Mouse (Mus musculus) hindbrain, embryonic 12.5 days (tissue): ENCODE results near the gene Slc22a17. TPM values are rescaled to one million over a fixed set of nuclear protein-coding genes. Genes with fewer than 3 reads are reported as not detected.

Experiments
- ATAC-seq: fragments of 200-750 bp; cut with Nextera tagmentation; 2 replicates; pipeline ENCODE4 v1.8.0; 2017; ENCODE audit warnings: moderate TSS enrichment; ENCODE audit not compliant: low FRiP score
- H3K27ac ChIP-seq: fragments of 300-500 bp; sonication (generic); 2 replicates; pipeline ENCODE4 v1.5.1; 2016; ENCODE audit warnings: mild to moderate bottlenecking
- H3K27me3 ChIP-seq: fragments of 300-500 bp; sonication (generic); 2 replicates; pipeline ENCODE4 v1.6.1; 2016; ENCODE audit warnings: mild to moderate bottlenecking
- H3K36me3 ChIP-seq: fragments of 300-500 bp; sonication (generic); 2 replicates; pipeline ENCODE4 v1.6.1; 2016; ENCODE audit warnings: mild to moderate bottlenecking
- H3K4me1 ChIP-seq: fragments of 300-500 bp; sonication (generic); 2 replicates; pipeline ENCODE4 v1.6.1; 2016
- H3K4me2 ChIP-seq: fragments of 300-500 bp; sonication (generic); replicated peaks from 2 replicates; pipeline ENCODE4 v1.6.1; 2016; ENCODE audit warnings: mild to moderate bottlenecking
- H3K4me3 ChIP-seq: fragments of 300-500 bp; sonication (generic); 2 replicates; pipeline ENCODE4 v1.5.1; 2016; ENCODE audit warnings: mild to moderate bottlenecking
- H3K9ac ChIP-seq: fragments of 300-500 bp; sonication (generic); 2 replicates; pipeline ENCODE4 v1.6.1; 2016; ENCODE audit warnings: mild to moderate bottlenecking, moderate library complexity
- H3K9me3 ChIP-seq: fragments of 300-500 bp; sonication (generic); replicated peaks from 2 replicates; pipeline ENCODE4 v1.6.1; 2016; ENCODE audit warnings: mild to moderate bottlenecking
- WGBS: fragments of 180-500 bp; shearing (Covaris S2); methylation state at CpG from one replicate; pipeline ENCODE4 v1.1.7; 2016; 5-methylcytosine and 5-hydroxymethylcytosine counted together
- polyA plus RNA-seq: library from polyadenylated mRNA; unstranded; fragments of >200 nt; fragmentation: Nextera tagmentation; extraction: Ambion mirVana; gene quantifications from 2 replicates; pipeline ENCODE4 v1.2.1, GENCODE M21; 2016

Slc22a17 gene
- polyA plus RNA-seq, 1 experiment from 2014 or later = 135 TPM

DNA sequence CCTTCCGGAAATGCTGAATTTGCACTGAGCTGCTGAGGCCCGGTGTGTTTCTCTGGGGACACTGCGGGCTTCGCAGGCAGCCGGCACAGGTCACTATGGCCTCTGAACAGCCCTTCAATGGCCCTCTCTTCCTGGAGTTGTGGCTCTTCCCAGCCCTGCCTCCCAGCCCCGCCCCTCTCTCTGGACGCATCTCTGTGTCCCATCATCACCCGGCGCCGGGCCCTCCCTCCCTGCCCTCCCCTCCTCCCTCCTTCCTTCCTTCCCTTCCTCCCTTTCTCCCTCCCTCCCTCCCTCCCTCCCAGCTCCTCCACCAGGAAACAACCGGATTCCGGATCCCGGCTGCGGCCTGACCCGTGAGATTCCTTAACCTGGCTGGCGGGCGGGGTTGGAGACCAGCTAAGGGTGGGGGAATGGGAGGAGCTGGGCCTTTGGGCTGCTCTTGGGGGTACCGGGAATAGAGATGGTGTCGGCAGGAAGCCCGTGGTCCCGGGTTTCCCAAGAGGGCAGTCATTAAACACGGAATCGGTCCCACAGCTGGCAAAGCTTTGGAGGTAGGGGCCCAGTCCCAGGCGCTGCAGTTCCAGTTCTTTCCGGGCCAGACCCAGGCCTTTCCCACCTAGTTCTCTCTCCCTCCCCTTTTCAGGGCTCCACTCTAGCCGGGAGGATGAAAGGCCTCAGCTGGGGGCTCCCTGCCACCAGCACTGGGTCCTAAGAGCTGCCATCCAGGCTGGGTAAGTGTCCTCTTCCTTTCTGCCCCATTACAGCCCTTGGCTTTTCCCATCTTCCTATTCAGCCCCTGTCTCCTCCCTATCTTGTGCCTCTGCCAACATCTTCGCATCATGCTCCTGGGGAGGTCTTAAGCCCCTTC, 29.5 kb downstream of the Slc22a17 start, which contains the start of the genes Bcl2l2 and Gm20521:
Bcl2l2 (plus strand) TSS at position 224 of the 868 bp plus-strand sequence.
Gm20521 (plus strand) TSS at position 288 of the 868 bp plus-strand sequence.
- peaks cover 4% of the 10 kb centered on the region; the same call in 1 of the 2 replicates for H3K36me3 ChIP-seq
- peak within 1 kb of the TSS; percentile 91 for H3K27ac ChIP-seq
- peak within 1 kb of the TSS; percentile 62 for H3K4me3 ChIP-seq
- under 1% methylated on average over 27 of the region's 27 CpGs for WGBS
- peak; percentile 90 for ATAC-seq
- H3K4me1 ChIP-seq = peaks cover 23% of the 10 kb centered on the region
- H3K9me3 ChIP-seq = no peaks in the 10 kb centered on the region
- H3K27me3 ChIP-seq = peaks cover 3% of the 10 kb centered on the region; the same call in 1 of the 2 replicates
- peak within 1 kb of the TSS; percentile 85 for H3K9ac ChIP-seq
- H3K4me2 ChIP-seq = peak within 1 kb of the TSS; percentile 63

DNA sequence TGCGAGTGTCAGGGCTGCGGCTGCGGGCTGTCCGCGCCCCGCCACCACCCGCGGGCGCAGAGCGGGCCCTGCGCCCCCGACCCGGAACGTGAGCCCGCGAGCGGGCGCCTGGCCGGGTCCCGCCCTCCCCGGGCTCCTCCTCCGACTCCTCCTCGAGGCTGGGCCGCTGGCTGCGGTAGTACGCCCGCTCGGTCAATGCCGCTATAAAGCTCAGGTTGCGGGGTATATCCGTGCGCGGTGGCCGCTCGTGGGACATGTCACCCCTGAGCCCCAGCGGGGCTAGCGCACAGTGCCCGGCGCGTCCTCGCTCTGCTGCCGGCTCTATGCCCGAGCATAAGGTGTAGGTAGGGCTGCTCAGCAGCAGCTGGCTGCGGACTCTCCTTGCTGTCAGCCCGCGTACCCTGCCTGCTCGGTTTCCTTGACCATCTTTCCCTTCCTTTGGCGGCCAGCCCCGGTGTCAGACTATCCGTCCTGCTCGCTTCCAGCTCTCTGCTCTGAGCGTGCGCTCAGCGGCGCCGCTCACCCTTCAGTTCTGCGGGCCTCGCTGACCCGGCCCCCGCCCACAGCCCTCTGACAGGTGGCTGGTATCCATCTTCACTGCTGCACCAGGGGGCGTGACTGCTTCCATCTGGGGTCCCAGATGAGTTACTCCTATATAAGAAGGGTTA, 35.8 kb downstream of the Slc22a17 start, which contains the start of gene Ppp1r3e:
Ppp1r3e (minus strand) TSS at position 503 of the 668 bp plus-strand sequence.
- peak within 1 kb of the TSS; percentile 98 for H3K4me2 ChIP-seq
- H3K27me3 ChIP-seq = peaks cover 7% of the 10 kb centered on the region; the same call in 1 of the 2 replicates
- peaks cover 13% of the 10 kb centered on the region for H3K4me1 ChIP-seq
- H3K36me3 ChIP-seq = no peaks in the 10 kb centered on the region
- H3K27ac ChIP-seq = peak within 1 kb of the TSS; percentile 90
- ATAC-seq = peak; percentile 83
- under 1% methylated on average over 45 of the region's 61 CpGs for WGBS
- H3K9ac ChIP-seq = peak within 1 kb of the TSS; percentile 88
- H3K9me3 ChIP-seq = no peaks in the 10 kb centered on the region
- peak within 1 kb of the TSS; percentile 75 for H3K4me3 ChIP-seq

DNA sequence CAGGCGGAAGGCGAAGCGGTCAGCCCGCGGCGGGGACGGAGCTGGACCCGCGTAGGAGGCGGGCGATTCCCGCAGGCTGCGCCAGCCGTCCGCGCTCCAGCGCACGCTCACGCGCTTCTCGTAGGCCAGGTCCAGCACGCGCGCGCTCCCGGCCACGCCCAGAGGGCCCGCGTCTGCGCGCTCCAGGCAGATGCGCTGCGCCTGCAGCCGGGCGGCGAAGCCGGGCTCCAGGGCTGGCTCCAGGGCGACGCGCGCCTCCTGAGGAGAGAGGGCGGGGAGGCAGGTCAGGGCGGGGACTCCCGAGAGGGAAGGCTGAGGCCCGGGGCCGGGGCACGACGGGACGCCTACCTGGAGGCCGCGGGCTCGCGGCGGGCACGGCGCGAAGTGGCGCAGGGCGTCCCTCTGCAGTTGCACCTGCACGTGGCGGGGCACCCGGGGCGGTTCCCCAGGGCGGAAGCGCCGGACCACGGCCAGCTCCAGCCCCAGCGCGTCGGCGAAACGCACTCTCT, 36.3 kb downstream of the Slc22a17 start:
- Histone ChIP-seq H3K4me3 (peak overlapping the region; percentile 75), H3K4me2 (peak overlapping the region; percentile 98), H3K4me1 (peaks cover 13% of the 10 kb centered on the region), H3K27me3 (peaks cover 7% of the 10 kb centered on the region; the same call in 1 of the 2 replicates), H3K36me3 (no peaks in the 10 kb centered on the region), H3K9ac (peak overlapping the region; percentile 88), H3K27ac (peak overlapping the region; percentile 90), H3K9me3 (no peaks in the 10 kb centered on the region)
- WGBS = 0% methylated on average over 48 of the region's 72 CpGs
- peak; percentile 93 for ATAC-seq

DNA sequence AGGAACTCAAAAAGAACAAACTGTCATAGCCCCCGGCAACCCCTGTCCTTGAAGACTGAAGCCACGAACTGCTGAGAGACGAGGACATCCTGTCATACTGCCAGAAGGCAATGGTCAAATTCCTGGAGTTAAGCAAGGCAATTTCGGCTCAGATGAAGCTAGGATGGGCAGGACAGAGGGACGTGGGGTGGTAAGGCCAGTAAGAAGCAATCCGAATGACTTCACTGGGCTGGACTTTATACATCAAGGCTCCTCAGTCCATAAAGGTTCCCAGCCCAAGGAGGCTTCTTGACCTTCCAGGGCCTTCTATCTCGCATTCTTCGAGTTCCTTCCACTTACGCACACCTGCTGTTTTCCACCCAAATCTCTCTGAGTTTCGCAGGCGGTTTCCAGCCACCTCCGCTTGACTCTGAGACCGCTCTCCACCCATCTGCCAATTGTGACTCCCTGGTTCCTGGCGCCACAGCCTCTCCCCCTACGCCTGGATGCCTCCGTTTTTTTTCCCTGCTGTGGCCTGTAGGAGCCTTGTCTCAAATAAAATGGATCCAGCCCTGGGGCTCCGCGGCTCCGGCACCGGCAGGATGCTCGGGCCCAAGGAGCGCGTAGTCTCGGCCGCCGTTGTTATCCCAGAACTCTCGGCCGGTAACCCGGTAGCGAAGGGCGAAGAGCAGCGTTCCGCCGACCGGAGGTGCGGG, 36.9 kb downstream of the Slc22a17 start:
- WGBS = 1% methylated on average over 36 of the region's 36 CpGs
- no peaks in the 10 kb centered on the region for H3K9me3 ChIP-seq
- peaks cover 13% of the 10 kb centered on the region for H3K4me1 ChIP-seq
- peak overlapping the region; percentile 98 for H3K4me2 ChIP-seq
- H3K4me3 ChIP-seq = peak overlapping the region; percentile 75
- peak overlapping the region; percentile 88 for H3K9ac ChIP-seq
- peak; percentile 60 for ATAC-seq
- H3K27ac ChIP-seq = peak overlapping the region; percentile 90
- no peaks in the 10 kb centered on the region for H3K36me3 ChIP-seq
- H3K27me3 ChIP-seq = peaks cover 7% of the 10 kb centered on the region; the same call in 1 of the 2 replicates

DNA sequence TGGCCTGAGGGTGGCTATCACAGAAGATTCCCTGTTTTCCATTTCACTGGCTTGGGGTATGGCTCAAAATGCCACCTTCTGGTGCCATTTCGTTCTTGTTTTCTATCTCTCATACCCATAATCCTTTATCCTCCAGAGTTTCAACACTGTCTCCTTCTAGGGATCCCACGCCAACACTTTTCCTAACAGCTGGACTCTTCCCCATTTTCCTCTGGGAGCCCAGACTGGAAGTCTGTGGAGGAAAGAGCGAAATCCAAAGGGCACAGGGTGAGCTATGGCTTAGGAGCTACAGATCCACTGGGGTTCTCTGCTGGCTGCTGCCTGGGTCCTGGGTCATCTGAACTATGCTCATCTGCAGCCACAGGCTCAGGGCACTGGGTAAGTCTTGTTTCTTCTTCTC, 38.8 kb downstream of the Slc22a17 start:
- Histone ChIP-seq H3K4me2 (no peak overlapping the region), H3K27me3 (peaks cover 7% of the 10 kb centered on the region; the same call in 1 of the 2 replicates), H3K4me3 (no peak overlapping the region), H3K36me3 (no peaks in the 10 kb centered on the region), H3K27ac (no peak overlapping the region), H3K4me1 (peaks cover 13% of the 10 kb centered on the region), H3K9ac (no peak overlapping the region), H3K9me3 (no peaks in the 10 kb centered on the region)
- WGBS = 91% methylated on average over 3 of the region's 3 CpGs
- no peak for ATAC-seq

DNA sequence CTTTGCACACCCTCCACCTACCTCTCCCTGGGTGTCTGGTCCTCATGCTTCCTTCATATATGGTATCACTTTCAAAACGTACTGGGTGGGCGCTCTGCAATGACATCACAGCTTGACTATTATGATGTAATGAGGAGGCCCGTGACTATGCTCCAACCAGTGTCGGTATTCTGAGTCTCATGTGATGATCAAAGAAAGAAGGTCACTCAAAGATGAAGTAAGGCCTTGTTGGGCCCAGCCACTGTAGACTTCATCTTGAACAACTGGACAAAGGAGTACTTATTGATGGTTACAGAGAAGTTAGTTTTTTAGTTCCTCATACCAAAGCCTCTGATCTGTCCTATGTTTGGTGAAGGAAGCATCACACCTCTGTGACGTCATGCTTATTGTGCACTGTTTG, 42.1 kb downstream of the Slc22a17 start, which contains the start of gene Homez:
Homez (minus strand) TSS at position 101 of the 400 bp plus-strand sequence.
- Histone ChIP-seq H3K36me3 (no peaks in the 10 kb centered on the region), H3K27ac (no peak within 1 kb of the TSS), H3K27me3 (0 out of 2 replicates have a peak, but pooled peaks cover 3% of the 10 kb centered on the region), H3K4me2 (no peak within 1 kb of the TSS), H3K4me3 (no peak within 1 kb of the TSS), H3K4me1 (peaks cover 6% of the 10 kb centered on the region), H3K9me3 (no peaks in the 10 kb centered on the region), H3K9ac (no peak within 1 kb of the TSS)
- 87% methylated on average over 5 of the region's 5 CpGs for WGBS
- no peak for ATAC-seq

DNA sequence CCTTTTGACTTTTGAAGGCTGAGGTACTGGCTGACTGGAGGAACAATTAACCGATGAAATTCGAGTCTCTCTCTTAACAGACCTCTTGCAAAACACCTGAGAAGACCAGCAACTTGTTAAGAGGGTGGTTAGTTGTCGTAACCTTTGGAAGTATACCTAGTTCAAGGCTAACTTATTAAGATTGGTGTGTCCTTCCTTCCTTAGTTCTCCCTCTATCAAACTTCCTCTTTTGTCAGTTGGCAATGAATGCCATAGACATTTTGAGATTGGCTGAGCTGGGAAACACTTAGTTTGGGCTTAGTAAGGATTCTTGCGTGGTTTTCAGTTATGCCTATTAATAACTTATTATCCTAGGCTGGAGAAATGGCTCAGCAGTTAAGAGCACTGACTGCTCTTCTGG, 44.9 kb downstream of the Slc22a17 start:
- no peak overlapping the region for H3K4me2 ChIP-seq
- H3K9me3 ChIP-seq = no peaks in the 10 kb centered on the region
- ATAC-seq = no peak
- no peaks in the 10 kb centered on the region for H3K36me3 ChIP-seq
- no peak overlapping the region for H3K4me3 ChIP-seq
- 88% methylated on average over 4 of the region's 4 CpGs for WGBS
- no peak overlapping the region for H3K27ac ChIP-seq
- no peaks in the 10 kb centered on the region for H3K27me3 ChIP-seq
- H3K4me1 ChIP-seq = peaks cover 4% of the 10 kb centered on the region
- no peak overlapping the region for H3K9ac ChIP-seq

DNA sequence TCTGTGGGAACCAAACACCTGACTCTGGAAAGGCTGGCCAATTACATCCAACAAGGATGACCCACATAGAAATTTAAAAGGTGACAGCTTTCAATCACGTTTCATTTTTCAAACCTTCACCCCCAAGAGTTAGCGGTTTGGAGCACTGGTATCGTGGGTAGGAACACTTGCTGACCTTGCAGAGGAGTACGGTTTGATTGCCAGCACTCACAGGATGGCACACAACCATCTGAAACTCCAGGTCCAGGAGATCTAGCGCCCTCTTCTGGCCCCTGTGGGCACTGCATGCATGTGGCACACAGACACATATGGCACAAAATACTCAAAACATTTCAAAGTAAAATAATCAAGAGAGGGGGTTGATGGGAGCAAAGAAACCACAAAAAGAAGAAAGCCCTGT, 46.0 kb downstream of the Slc22a17 start:
- peaks cover 4% of the 10 kb centered on the region for H3K4me1 ChIP-seq
- H3K4me3 ChIP-seq = no peak overlapping the region
- no peak overlapping the region for H3K4me2 ChIP-seq
- no peaks in the 10 kb centered on the region for H3K36me3 ChIP-seq
- H3K9me3 ChIP-seq = no peaks in the 10 kb centered on the region
- ATAC-seq = no peak
- WGBS = 48% methylated on average over 5 of the region's 5 CpGs
- no peaks in the 10 kb centered on the region for H3K27me3 ChIP-seq
- no peak overlapping the region for H3K27ac ChIP-seq
- no peak overlapping the region for H3K9ac ChIP-seq

DNA sequence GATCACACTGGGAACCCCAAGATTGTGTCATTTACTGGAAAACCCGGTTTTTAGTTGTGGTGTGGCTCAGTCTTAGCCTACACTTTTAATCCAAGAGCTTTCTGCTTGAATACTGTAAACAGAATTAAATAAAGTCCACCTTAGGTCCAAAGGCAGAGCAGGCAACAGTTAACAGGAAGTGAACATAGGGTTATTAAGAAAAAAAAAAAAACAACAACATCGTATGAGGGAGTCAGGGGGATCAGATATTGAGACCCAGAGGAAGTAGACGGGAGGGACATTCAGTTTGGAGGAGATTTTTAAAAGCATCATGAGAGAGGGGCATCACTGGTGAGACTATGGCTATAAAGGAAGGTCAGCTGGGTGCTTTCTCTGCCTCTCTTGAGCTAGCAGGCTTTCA, 46.7 kb downstream of the Slc22a17 start:
- WGBS = 71% methylated on average over 3 of the region's 3 CpGs
- no peak for ATAC-seq
- Histone ChIP-seq H3K4me2 (no peak overlapping the region), H3K4me1 (peaks cover 4% of the 10 kb centered on the region), H3K9ac (no peak overlapping the region), H3K36me3 (no peaks in the 10 kb centered on the region), H3K27me3 (no peaks in the 10 kb centered on the region), H3K27ac (no peak overlapping the region), H3K4me3 (no peak overlapping the region), H3K9me3 (no peaks in the 10 kb centered on the region)

DNA sequence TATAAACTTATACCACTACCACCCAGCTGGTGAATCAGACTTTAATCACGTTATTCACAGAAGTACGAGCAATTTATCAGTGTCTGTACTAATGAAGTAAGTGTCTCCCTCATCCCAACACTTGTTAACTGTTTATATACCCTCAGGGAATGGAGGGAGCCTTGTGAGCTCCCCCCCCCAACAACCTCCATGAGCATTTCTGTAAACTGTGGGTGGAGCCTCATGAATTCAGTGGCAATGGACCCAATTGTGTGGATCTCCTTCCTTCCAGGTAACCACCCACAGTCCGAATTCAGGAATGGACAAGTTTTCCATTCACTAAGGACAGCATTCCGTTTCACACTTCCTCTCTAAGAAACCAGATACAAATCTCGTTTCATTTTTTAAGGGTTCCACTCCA, 47.3 kb downstream of the Slc22a17 start:
- H3K9me3 ChIP-seq = no peaks in the 10 kb centered on the region
- H3K4me1 ChIP-seq = peaks cover 4% of the 10 kb centered on the region
- H3K27me3 ChIP-seq = no peaks in the 10 kb centered on the region
- no peaks in the 10 kb centered on the region for H3K36me3 ChIP-seq
- no peak for ATAC-seq
- H3K4me2 ChIP-seq = no peak overlapping the region
- WGBS = 85% methylated on average over 5 of the region's 5 CpGs
- H3K4me3 ChIP-seq = no peak overlapping the region
- no peak overlapping the region for H3K9ac ChIP-seq
- no peak overlapping the region for H3K27ac ChIP-seq

DNA sequence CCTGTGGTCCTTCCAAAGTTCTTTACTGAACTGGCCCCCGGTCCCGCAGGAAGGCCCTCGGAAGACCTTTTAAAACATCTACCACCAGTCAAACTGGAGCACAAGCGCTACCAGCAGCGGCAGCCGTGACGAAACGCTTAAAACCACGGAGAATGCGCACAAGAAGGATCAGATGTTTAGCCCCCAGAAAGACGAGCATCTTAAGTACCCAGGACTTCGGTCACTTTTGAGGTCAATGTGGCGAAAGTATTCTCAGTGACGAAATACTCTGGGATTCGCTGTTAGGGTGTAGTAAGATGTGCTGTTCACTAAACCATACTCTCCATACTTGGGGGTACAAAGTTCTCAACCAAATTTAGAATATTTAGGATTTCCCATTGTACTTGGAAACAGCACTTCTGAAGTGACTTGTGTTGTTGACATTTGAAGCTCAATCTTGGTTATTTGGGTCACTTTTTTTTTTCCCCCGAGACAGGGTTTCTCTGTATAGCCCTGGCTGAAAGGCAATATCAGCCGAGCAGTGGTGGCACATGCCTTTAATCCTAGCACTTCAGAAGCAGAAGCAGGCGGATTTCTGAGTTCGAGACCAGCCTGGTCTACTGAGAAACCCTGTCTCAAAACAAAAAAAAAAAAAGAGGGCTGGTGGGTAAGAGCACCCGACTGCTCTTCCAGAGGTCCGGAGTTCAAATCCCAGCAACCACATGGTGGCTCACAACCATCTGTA, 48.5 kb downstream of the Slc22a17 start:
- 0 out of 2 replicates have a peak, but pooled peaks have one; percentile 8 for ATAC-seq
- H3K9ac ChIP-seq = peak overlapping the region; percentile 94
- H3K36me3 ChIP-seq = no peaks in the 10 kb centered on the region
- peak overlapping the region; percentile 75 for H3K27ac ChIP-seq
- 18% methylated on average over 21 of the region's 21 CpGs for WGBS
- H3K27me3 ChIP-seq = no peaks in the 10 kb centered on the region
- H3K9me3 ChIP-seq = no peaks in the 10 kb centered on the region
- peaks cover 4% of the 10 kb centered on the region for H3K4me1 ChIP-seq
- H3K4me2 ChIP-seq = peak overlapping the region; percentile 70
- peak overlapping the region; percentile 94 for H3K4me3 ChIP-seq
